Mouse (Mus musculus): ENCODE results near the gene Hspb6. TPM values are rescaled to one million over a fixed set of nuclear protein-coding genes. Genes with fewer than 3 reads are reported as not detected.

The Hspb6 gene
- polyA plus RNA-seq, 1 experiment from 2014 or later, result 6.9 TPM

DNA sequence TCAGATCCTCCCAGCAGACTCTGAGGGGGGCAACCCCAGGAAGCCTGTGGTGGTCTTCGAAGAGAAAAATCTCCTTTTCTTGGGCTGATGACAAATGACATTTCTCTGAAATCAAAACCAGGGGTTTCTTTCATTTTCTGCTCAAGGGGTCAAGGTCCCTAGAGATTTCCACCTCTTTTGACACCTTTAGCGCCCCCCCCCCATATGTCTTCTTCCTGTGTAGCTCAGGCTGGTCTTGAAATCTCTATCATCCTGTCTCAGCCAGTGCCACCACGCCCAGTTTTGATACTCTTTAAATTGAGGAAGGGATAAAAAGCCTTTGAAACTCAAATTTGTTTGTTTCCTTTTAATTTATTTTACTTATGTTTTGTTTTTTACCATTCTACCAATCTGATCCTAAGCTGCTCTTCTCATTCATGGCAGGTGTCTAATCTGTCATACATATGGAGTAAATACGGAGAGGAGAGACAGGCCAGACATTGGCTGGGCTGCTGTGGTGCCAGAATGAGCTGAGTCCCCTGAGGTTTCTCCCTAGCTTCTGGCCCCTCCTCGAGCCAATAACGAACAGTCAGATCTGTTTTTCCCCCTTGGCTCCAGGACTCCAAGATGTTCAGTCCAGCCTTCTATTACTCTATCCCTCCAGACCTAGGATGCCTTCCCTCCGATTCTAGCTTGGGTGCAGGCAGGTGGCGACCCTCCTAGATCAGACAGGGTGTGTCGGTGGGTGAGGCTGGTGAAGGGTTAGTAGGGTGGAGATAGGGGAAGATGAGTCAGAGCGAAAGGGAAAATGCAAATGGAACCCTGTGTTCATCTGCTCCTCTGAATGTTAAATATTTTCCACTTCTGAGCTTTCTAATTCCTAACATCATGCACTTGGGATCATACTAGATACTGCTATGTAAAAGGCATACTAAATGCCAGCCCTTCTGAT is 41.9 kb downstream of the Hspb6 start:
- Histone ChIP-seq H3K27me3 (ENCODE audit: control insufficient read depth, insufficient read depth, low read length) (no peaks in the 10 kb centered on the region), H3K4me3 (ENCODE audit: low read depth, low read length) (no peak overlapping the region), H3K36me3 (ENCODE audit: control insufficient read depth, insufficient read depth, low read length) (no peaks in the 10 kb centered on the region), H3K9ac (ENCODE audit: low read length) (no peak overlapping the region), H3K27ac (replicated peaks; ENCODE audit: low read depth, low read length) (no peak overlapping the region), H3K4me1 (ENCODE audit: control insufficient read depth, insufficient read depth, low read length) (0 out of 2 replicates have a peak, but pooled peaks cover 4% of the 10 kb centered on the region), H3K9me3 (ENCODE audit: control insufficient read depth, low read length) (no peaks in the 10 kb centered on the region), H3K4me2 (ENCODE audit: low read depth, severe bottlenecking) (no peak overlapping the region)
- no peak for DNase-seq (ENCODE audit: low spot score)
- no peak for ATAC-seq (ENCODE audit: insufficient number of reproducible peaks, low FRiP score, low TSS enrichment, low read depth)
- 75% methylated on average over 10 of the region's 10 CpGs for WGBS

DNA sequence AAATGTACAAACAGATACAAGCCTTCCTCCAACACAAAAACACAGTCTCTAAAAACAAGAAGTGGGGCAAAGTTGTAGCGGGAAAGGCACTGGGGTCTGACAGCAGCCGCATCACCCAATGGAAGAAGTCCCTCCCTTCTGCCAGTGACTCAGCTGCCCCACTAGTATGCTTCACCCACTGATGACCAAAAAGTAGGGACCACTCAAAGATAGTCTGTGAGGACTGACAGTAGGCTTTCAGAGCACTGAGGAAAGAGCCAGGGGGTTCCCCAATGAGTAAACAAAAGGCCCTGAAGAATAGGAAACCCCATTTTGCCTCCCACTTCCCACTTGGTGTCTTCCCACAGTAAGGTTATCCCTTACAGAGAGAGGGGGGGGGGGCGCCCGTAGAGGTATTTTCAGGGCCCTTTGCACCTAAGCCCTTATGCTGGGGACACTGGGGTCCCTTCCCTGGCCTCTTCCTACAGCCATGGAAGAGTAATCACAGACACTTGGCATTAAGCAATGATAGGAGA is 42.6 kb downstream of the Hspb6 start:
- ATAC-seq (ENCODE audit: insufficient number of reproducible peaks, low FRiP score, low TSS enrichment, low read depth) (no peak), DNase-seq (ENCODE audit: low spot score) (no peak)
- no peak overlapping the region for H3K4me3 ChIP-seq (ENCODE audit: low read depth, low read length)
- H3K4me1 ChIP-seq (ENCODE audit: control insufficient read depth, insufficient read depth, low read length), result 0 out of 2 replicates have a peak, but pooled peaks cover 4% of the 10 kb centered on the region
- H3K9me3 ChIP-seq (ENCODE audit: control insufficient read depth, low read length), result no peaks in the 10 kb centered on the region
- no peaks in the 10 kb centered on the region for H3K27me3 ChIP-seq (ENCODE audit: control insufficient read depth, insufficient read depth, low read length)
- H3K4me2 ChIP-seq (ENCODE audit: low read depth, severe bottlenecking), result no peak overlapping the region
- WGBS, result 73% methylated on average over 4 of the region's 4 CpGs
- H3K36me3 ChIP-seq (ENCODE audit: control insufficient read depth, insufficient read depth, low read length), result no peaks in the 10 kb centered on the region
- no peak overlapping the region for H3K9ac ChIP-seq (ENCODE audit: low read length)
- H3K27ac ChIP-seq (replicated peaks; ENCODE audit: low read depth, low read length), result no peak overlapping the region

DNA sequence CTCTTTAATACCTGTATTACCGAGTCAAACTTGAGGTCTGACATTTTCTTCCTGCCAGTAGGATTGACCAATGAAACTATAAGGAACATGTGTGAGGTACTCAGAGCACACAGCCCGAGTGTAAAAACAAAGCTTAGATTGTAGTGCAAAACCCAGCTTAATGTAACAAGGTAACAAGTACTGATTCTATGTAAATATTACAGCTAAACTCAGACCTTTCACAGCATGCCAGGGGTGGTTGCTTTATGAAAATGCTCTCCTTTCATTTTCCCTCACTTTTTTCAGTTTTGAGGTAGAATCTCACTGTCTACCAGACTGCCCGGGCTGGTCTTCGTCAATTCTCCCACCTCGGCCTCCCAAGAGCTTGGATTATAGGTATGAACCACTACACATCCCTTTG is 44.1 kb downstream of the Hspb6 start:
- Histone ChIP-seq H3K4me2 (ENCODE audit: low read depth, severe bottlenecking) (no peak overlapping the region), H3K9ac (ENCODE audit: low read length) (no peak overlapping the region), H3K36me3 (ENCODE audit: control insufficient read depth, insufficient read depth, low read length) (no peaks in the 10 kb centered on the region), H3K27me3 (ENCODE audit: control insufficient read depth, insufficient read depth, low read length) (no peaks in the 10 kb centered on the region), H3K9me3 (ENCODE audit: control insufficient read depth, low read length) (no peaks in the 10 kb centered on the region), H3K4me3 (ENCODE audit: low read depth, low read length) (no peak overlapping the region), H3K27ac (replicated peaks; ENCODE audit: low read depth, low read length) (no peak overlapping the region), H3K4me1 (ENCODE audit: control insufficient read depth, insufficient read depth, low read length) (no peaks in the 10 kb centered on the region)
- DNase-seq (ENCODE audit: low spot score) (no peak), ATAC-seq (ENCODE audit: insufficient number of reproducible peaks, low FRiP score, low TSS enrichment, low read depth) (no peak)
- WGBS, result 80% methylated on average over 5 of the region's 5 CpGs

DNA sequence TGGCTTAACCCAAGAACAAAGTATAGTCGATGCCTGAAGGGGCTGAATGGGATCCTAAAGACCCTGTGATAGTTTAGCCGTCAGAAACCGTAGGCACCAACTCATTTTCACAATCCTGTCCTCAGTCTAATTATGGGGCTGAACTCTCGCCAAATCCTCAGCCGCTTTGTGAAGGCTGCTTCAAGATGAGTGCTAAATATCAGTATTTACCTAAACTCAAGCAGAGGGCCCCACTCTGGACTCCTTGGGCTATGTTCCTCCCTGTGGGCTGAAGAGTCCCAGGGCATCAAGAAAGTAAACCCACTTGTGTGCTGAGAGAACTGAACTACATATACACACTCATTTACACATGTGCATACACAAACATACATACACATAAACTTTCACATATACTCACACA is 44.8 kb downstream of the Hspb6 start:
- no peaks in the 10 kb centered on the region for H3K9me3 ChIP-seq (ENCODE audit: control insufficient read depth, low read length)
- no peak overlapping the region for H3K27ac ChIP-seq (replicated peaks; ENCODE audit: low read depth, low read length)
- no peaks in the 10 kb centered on the region for H3K27me3 ChIP-seq (ENCODE audit: control insufficient read depth, insufficient read depth, low read length)
- DNase-seq (ENCODE audit: low spot score) (no peak), ATAC-seq (ENCODE audit: insufficient number of reproducible peaks, low FRiP score, low TSS enrichment, low read depth) (no peak)
- no peak overlapping the region for H3K9ac ChIP-seq (ENCODE audit: low read length)
- no peak overlapping the region for H3K4me2 ChIP-seq (ENCODE audit: low read depth, severe bottlenecking)
- H3K4me3 ChIP-seq (ENCODE audit: low read depth, low read length), result no peak overlapping the region
- WGBS, result 83% methylated on average over 5 of the region's 5 CpGs
- H3K36me3 ChIP-seq (ENCODE audit: control insufficient read depth, insufficient read depth, low read length), result no peaks in the 10 kb centered on the region
- no peaks in the 10 kb centered on the region for H3K4me1 ChIP-seq (ENCODE audit: control insufficient read depth, insufficient read depth, low read length)

DNA sequence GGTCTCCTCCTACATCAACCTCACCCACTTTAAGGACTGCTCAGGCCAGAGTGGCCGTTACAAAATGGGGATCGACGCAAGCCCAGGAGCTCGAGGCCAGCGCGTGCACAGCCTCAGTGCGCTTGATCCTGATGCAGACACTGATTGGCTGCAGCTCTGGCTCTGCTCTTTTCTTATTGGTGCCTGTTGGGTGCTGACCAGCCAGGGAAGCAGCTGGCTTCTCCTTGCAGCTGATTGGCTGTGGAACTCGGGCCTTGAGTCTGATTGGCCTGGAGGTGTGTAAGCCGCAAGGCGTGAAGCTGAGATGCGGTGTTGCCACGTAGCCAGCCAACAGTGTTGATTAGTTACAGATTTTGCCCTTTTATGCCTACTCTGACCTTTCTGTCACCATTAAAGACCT is 46.8 kb downstream of the Hspb6 start, which contains the start of gene Zbtb32:
Zbtb32 (minus strand) TSS at position 124 of the 400 bp plus-strand sequence.
- ATAC-seq (ENCODE audit: insufficient number of reproducible peaks, low FRiP score, low TSS enrichment, low read depth), result no peak
- no peak within 1 kb of the TSS for H3K27ac ChIP-seq (replicated peaks; ENCODE audit: low read depth, low read length)
- WGBS, result 90% methylated on average over 12 of the region's 12 CpGs
- no peak within 1 kb of the TSS for H3K4me3 ChIP-seq (ENCODE audit: low read depth, low read length)
- H3K9ac ChIP-seq (ENCODE audit: low read length), result no peak within 1 kb of the TSS
- H3K36me3 ChIP-seq (ENCODE audit: control insufficient read depth, insufficient read depth, low read length), result no peaks in the 10 kb centered on the region
- no peaks in the 10 kb centered on the region for H3K4me1 ChIP-seq (ENCODE audit: control insufficient read depth, insufficient read depth, low read length)
- H3K9me3 ChIP-seq (ENCODE audit: control insufficient read depth, low read length), result no peaks in the 10 kb centered on the region
- no peak within 1 kb of the TSS for H3K4me2 ChIP-seq (ENCODE audit: low read depth, severe bottlenecking)
- H3K27me3 ChIP-seq (ENCODE audit: control insufficient read depth, insufficient read depth, low read length), result no peaks in the 10 kb centered on the region
- DNase-seq (ENCODE audit: low spot score), result no peak

DNA sequence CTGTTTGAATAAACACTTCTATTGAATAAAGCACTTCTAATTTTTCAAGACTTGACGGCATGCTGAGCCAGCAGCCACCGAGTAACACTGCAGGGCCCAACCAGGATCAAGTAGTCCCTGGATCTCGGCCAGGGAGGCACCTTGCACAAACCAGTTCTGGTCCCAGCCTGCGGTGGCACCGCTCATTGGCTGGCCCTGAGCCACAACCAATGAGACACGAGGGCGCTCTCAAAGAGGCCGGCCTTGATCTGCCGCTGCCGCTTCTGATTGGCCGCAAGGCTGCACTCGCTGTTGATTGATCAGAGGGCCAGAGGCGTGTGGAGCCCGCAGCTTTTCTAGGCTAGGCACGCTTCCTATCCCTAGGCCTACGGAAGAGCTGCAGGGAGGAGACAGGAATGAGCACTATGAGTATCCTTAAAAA is 48.0 kb downstream of the Hspb6 start:
- Histone ChIP-seq H3K4me3 (ENCODE audit: low read depth, low read length) (no peak overlapping the region), H3K9me3 (ENCODE audit: control insufficient read depth, low read length) (no peaks in the 10 kb centered on the region), H3K4me2 (ENCODE audit: low read depth, severe bottlenecking) (no peak overlapping the region), H3K9ac (ENCODE audit: low read length) (no peak overlapping the region), H3K27me3 (ENCODE audit: control insufficient read depth, insufficient read depth, low read length) (no peaks in the 10 kb centered on the region), H3K36me3 (ENCODE audit: control insufficient read depth, insufficient read depth, low read length) (no peaks in the 10 kb centered on the region), H3K27ac (replicated peaks; ENCODE audit: low read depth, low read length) (no peak overlapping the region), H3K4me1 (ENCODE audit: control insufficient read depth, insufficient read depth, low read length) (no peaks in the 10 kb centered on the region)
- 2% methylated on average over 16 of the region's 16 CpGs for WGBS
- peak; percentile 79 for DNase-seq (ENCODE audit: low spot score)
- peak; percentile 89 for ATAC-seq (ENCODE audit: insufficient number of reproducible peaks, low FRiP score, low TSS enrichment, low read depth)

DNA sequence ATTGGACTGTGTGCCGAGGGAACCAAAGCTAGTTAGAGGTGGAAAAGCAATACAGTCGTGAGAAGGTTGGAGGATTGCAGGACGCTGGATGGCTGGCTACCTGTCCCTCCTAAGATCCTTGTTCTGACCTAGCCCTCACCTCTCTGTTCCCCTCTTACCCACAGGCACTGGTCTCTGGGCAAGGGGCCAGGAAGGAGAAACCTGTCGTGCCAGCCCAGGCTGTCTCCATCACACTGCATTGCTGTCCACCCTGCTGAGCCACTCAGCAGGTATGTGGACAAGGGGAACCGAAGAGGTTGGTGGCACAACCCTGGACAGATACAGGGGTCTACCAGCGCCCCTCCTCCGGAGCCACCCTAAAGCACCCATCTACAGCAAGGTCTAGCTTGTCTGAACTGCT is 48.7 kb downstream of the Hspb6 start:
- Histone ChIP-seq H3K4me2 (ENCODE audit: low read depth, severe bottlenecking) (no peak overlapping the region), H3K27ac (replicated peaks; ENCODE audit: low read depth, low read length) (no peak overlapping the region), H3K9me3 (ENCODE audit: control insufficient read depth, low read length) (no peaks in the 10 kb centered on the region), H3K4me3 (ENCODE audit: low read depth, low read length) (no peak overlapping the region), H3K27me3 (ENCODE audit: control insufficient read depth, insufficient read depth, low read length) (no peaks in the 10 kb centered on the region), H3K4me1 (ENCODE audit: control insufficient read depth, insufficient read depth, low read length) (no peaks in the 10 kb centered on the region), H3K9ac (ENCODE audit: low read length) (no peak overlapping the region), H3K36me3 (ENCODE audit: control insufficient read depth, insufficient read depth, low read length) (no peaks in the 10 kb centered on the region)
- WGBS, result 76% methylated on average over 7 of the region's 7 CpGs
- DNase-seq (ENCODE audit: low spot score) (no peak), ATAC-seq (ENCODE audit: insufficient number of reproducible peaks, low FRiP score, low TSS enrichment, low read depth) (no peak)

DNA sequence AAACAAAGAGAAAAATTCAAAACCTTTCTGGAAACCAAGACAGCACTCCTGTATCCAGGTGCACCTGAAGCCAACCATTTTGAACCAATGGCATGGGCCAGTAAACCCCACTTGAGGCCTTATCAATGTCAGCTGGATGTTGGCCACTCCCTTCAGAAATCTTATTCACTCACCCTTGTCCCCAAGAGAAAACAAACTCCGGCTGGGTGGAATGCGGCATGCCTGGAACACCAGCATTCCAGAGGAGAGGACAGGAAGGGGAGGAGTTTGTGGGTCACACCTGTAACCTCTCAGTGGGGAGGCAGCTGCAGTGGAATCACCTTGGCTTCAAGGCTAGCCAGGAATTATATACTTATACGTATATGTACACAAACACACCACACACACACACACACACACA is 50.6 kb downstream of the Hspb6 start:
- ATAC-seq (ENCODE audit: insufficient number of reproducible peaks, low FRiP score, low TSS enrichment, low read depth) (no peak), DNase-seq (ENCODE audit: low spot score) (no peak)
- H3K4me3 ChIP-seq (ENCODE audit: low read depth, low read length), result no peak overlapping the region
- H3K36me3 ChIP-seq (ENCODE audit: control insufficient read depth, insufficient read depth, low read length), result no peaks in the 10 kb centered on the region
- H3K9ac ChIP-seq (ENCODE audit: low read length), result no peak overlapping the region
- no peak overlapping the region for H3K27ac ChIP-seq (replicated peaks; ENCODE audit: low read depth, low read length)
- WGBS, result 53% methylated on average over 3 of the region's 3 CpGs
- no peaks in the 10 kb centered on the region for H3K9me3 ChIP-seq (ENCODE audit: control insufficient read depth, low read length)
- H3K4me1 ChIP-seq (ENCODE audit: control insufficient read depth, insufficient read depth, low read length), result no peaks in the 10 kb centered on the region
- H3K4me2 ChIP-seq (ENCODE audit: low read depth, severe bottlenecking), result no peak overlapping the region
- H3K27me3 ChIP-seq (ENCODE audit: control insufficient read depth, insufficient read depth, low read length), result no peaks in the 10 kb centered on the region
